Mouse (Mus musculus) heart, embryonic 12.5 days (tissue): ENCODE measurements at regions not wholly inside any gene's neighbourhood (a gene's known extent, or its start where the extent isn't known, plus 50 kb on each side); places are given as distances from the start of the nearest gene placed in this dataset.
"Not testable (repeated sequence)": the region's sequence is repeated elsewhere in the genome, so short reads cannot be mapped to it uniquely, and the experiment has no call there.

ENCODE experiments used
- ATAC-seq: fragments of 200-750 bp; cut with Nextera tagmentation; 2 replicates; pipeline ENCODE4 v1.8.0; 2017; ENCODE audit warnings: moderate TSS enrichment, moderate library complexity; ENCODE audit not compliant: insufficient number of reproducible peaks, low FRiP score
- H3K27ac ChIP-seq: fragments of 300-500 bp; sonication (generic); 2 replicates; pipeline ENCODE4 v1.5.1; 2016; ENCODE audit warnings: mild to moderate bottlenecking, moderate library complexity; ENCODE audit not compliant: poor library complexity, severe bottlenecking
- H3K27me3 ChIP-seq: fragments of 300-500 bp; sonication (generic); replicated peaks from 2 replicates; pipeline ENCODE4 v1.6.1; 2016; ENCODE audit warnings: mild to moderate bottlenecking, moderate library complexity
- H3K36me3 ChIP-seq: fragments of 300-500 bp; sonication (generic); 2 replicates; pipeline ENCODE4 v1.6.1; 2016; ENCODE audit warnings: mild to moderate bottlenecking, moderate library complexity
- H3K4me1 ChIP-seq: fragments of 300-500 bp; sonication (generic); replicated peaks from 2 replicates; pipeline ENCODE4 v1.6.1; 2016; ENCODE audit warnings: mild to moderate bottlenecking
- H3K4me2 ChIP-seq: fragments of 300-500 bp; sonication (generic); 2 replicates; pipeline ENCODE4 v1.6.1; 2016; ENCODE audit warnings: mild to moderate bottlenecking, moderate library complexity
- H3K4me3 ChIP-seq: fragments of 300-500 bp; sonication (generic); 2 replicates; pipeline ENCODE4 v1.5.1; 2016; ENCODE audit warnings: mild to moderate bottlenecking
- H3K9ac ChIP-seq: fragments of 300-500 bp; sonication (generic); 2 replicates; pipeline ENCODE4 v1.6.1; 2016; ENCODE audit warnings: mild to moderate bottlenecking, moderate library complexity
- H3K9me3 ChIP-seq: fragments of 300-500 bp; sonication (generic); replicated peaks from 2 replicates; pipeline ENCODE4 v1.6.1; 2016; ENCODE audit warnings: mild to moderate bottlenecking, moderate library complexity
- WGBS: fragments of 180-500 bp; shearing (Covaris S2); methylation state at CpG from one replicate; pipeline ENCODE4 v1.1.7; 2016; 5-methylcytosine and 5-hydroxymethylcytosine counted together

DNA sequence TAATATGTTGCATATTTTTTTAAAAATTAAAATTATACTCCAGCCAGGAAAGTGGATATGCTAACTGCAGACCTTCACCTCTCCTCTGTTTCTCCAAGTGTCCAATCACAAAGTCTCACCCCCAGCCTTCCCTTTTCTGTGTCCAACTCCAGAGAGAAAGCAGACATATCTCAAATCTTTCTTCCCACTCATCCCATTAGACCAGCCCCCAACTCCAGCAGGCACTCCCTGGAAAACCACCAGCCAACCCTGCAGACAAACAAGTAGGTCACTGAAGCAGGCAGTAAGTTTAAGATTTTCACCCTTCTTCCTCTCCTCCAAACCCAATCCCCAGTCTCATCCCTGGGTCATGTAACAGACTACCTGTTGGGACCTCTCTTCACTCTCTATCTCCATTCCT is 94.2 kb upstream of the Ptgfr start:
- Histone ChIP-seq H3K27me3 (no peaks in the 10 kb centered on the region), H3K36me3 (no peaks in the 10 kb centered on the region), H3K4me2 (no peak overlapping the region), H3K27ac (no peak overlapping the region), H3K4me3 (no peak overlapping the region), H3K9ac (no peak overlapping the region), H3K9me3 (peaks cover 7% of the 10 kb centered on the region), H3K4me1 (no peaks in the 10 kb centered on the region)
- no peak for ATAC-seq

DNA sequence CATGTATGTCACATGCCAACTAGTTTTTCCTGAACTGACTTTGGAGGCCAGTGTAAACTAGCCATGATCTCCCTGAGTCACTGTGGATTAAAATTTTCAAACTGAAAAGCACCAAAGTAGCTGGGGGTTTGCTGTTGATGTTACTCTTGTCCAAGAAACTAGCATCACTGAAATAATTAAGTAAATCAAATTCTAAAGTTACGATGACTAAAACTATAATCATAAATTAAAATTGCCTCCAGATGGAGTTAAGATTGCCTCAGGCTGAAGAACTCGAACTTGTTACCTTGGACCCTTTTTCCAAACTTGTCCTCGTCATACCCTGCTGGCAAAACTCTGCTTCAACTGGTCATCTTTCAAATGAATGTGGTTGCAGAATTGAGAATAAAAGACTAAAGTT is 93.7 kb upstream of the Ptgfr start:
- no peak for ATAC-seq
- WGBS, result 82% methylated on average over 3 of the region's 3 CpGs
- Histone ChIP-seq H3K4me2 (no peak overlapping the region), H3K9ac (no peak overlapping the region), H3K27ac (no peak overlapping the region), H3K4me1 (no peaks in the 10 kb centered on the region), H3K4me3 (no peak overlapping the region), H3K27me3 (no peaks in the 10 kb centered on the region), H3K9me3 (peaks cover 8% of the 10 kb centered on the region), H3K36me3 (no peaks in the 10 kb centered on the region)

- H3K36me3 ChIP-seq, result no peaks in the 10 kb centered on the region
- H3K27ac ChIP-seq, result peak overlapping the region; percentile 39; the same call in 1 of the 2 replicates
- no peak overlapping the region for H3K4me3 ChIP-seq
- H3K4me1 ChIP-seq, result 0 out of 2 replicates have a peak, but pooled peaks cover 6% of the 10 kb centered on the region
- H3K27me3 ChIP-seq, result 0 out of 2 replicates have a peak, but pooled peaks cover 3% of the 10 kb centered on the region
- no peak overlapping the region for H3K4me2 ChIP-seq
- 65% methylated on average over 13 of the region's 13 CpGs for WGBS
- H3K9ac ChIP-seq, result no peak overlapping the region
- peak; percentile 82 for ATAC-seq
- H3K9me3 ChIP-seq, result no peaks in the 10 kb centered on the region
Measured at GRCm38 (mm10) chr3:151914010-151914513, 76.6 kb upstream of the Ptgfr start.

- WGBS, result 79% methylated on average over 11 of the region's 11 CpGs
- H3K4me1 ChIP-seq, H3K4me3 ChIP-seq, H3K9ac ChIP-seq, H3K9me3 ChIP-seq, ATAC-seq, H3K4me2 ChIP-seq, H3K27me3 ChIP-seq, H3K36me3 ChIP-seq, H3K27ac ChIP-seq: not testable (repeated sequence)
Measured at GRCm38 (mm10) chr3:151912292-151912691, 74.9 kb upstream of the Ptgfr start.

DNA sequence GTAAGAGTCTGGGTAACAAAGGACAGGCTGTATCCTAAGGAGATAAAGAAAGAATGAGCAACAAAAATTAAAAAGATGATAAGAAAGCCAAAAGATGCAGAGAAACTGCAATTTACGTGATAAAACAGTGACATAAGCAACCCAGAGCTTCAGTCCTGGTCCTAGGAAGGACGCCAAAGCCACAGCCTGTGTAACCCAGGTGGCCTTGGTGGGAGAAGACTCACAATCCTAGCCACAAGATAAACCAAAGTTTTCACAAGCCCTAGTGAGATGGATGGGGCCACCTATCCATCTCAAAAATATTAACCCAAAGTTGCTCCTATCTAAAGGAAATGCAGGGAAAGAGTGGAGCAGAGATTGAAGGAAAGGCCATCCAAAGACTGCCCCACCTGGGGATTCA is 73.4 kb upstream of the Ptgfr start:
- Histone ChIP-seq H3K4me3 (no peak overlapping the region), H3K36me3 (no peaks in the 10 kb centered on the region), H3K9me3 (no peaks in the 10 kb centered on the region), H3K9ac (no peak overlapping the region), H3K4me1 (0 out of 2 replicates have a peak, but pooled peaks cover 6% of the 10 kb centered on the region), H3K27ac (no peak overlapping the region), H3K27me3 (0 out of 2 replicates have a peak, but pooled peaks cover 3% of the 10 kb centered on the region), H3K4me2 (no peak overlapping the region)
- 69% methylated on average over 2 of the region's 2 CpGs for WGBS
- ATAC-seq, result no peak

DNA sequence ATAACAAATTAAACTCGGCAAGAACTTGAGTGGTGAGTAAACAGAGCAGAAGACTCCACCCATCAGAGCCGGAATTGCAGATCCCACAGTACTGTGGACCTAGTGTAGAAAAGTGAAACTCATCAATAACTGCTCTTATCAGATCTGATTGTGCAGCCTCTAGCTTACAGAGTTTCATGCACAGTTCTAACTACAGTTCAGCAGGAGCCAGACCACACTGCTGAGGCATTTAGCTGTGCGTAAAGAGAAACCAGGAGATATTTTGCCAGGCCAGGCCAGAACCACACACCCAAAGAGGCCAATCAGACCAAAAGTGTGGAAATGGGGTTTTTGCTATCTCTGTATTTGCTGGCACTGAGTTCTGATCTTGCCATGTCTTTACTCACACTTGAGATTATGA is 71.9 kb upstream of the Ptgfr start:
- Histone ChIP-seq H3K4me2 (no peak overlapping the region), H3K27me3 (0 out of 2 replicates have a peak, but pooled peaks cover 3% of the 10 kb centered on the region), H3K27ac (no peak overlapping the region), H3K9me3 (no peaks in the 10 kb centered on the region), H3K4me1 (0 out of 2 replicates have a peak, but pooled peaks cover 6% of the 10 kb centered on the region), H3K4me3 (no peak overlapping the region), H3K9ac (no peak overlapping the region), H3K36me3 (no peaks in the 10 kb centered on the region)
- no peak for ATAC-seq
- 73% methylated on average over 3 of the region's 3 CpGs for WGBS

- H3K4me2 ChIP-seq, result no peak overlapping the region
- H3K27me3 ChIP-seq, result 0 out of 2 replicates have a peak, but pooled peaks cover 3% of the 10 kb centered on the region
- ATAC-seq, result no peak
Measured at GRCm38 (mm10) chr3:151908886-151909285, 71.5 kb upstream of the Ptgfr start.

DNA sequence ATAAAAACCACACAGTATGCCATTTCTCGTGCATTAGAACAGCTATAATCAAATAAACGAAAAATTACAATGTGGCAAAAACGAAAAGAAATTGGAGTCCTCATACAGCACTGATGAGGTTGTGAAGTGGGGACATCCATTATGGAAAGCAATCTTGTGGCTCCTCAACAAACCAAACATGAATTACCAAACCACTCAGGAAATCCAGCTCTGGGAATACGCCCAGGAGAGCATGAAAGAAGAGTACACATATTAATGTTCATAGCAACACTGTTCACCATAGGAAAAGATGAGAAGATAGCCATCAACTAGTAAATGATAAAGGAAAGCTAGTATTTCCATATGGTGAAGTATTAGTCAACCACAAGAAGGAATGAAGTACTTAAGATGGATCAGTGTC is 68.3 kb upstream of the Ptgfr start:
- Histone ChIP-seq H3K9me3 (no peaks in the 10 kb centered on the region), H3K27me3 (no peaks in the 10 kb centered on the region), H3K27ac (no peak overlapping the region), H3K36me3 (no peaks in the 10 kb centered on the region), H3K4me2 (no peak overlapping the region), H3K4me3 (no peak overlapping the region), H3K9ac (no peak overlapping the region), H3K4me1 (no peaks in the 10 kb centered on the region)
- ATAC-seq, result no peak
- WGBS, result 83% methylated on average over 4 of the region's 4 CpGs

More at GRCm38 (mm10) chr3:151908886-151909285, 71.5 kb upstream of the Ptgfr start:
- no peaks in the 10 kb centered on the region for H3K36me3 ChIP-seq
- 0 out of 2 replicates have a peak, but pooled peaks cover 6% of the 10 kb centered on the region for H3K4me1 ChIP-seq
- H3K27ac ChIP-seq, result no peak overlapping the region
- no peak overlapping the region for H3K9ac ChIP-seq
- H3K4me3 ChIP-seq, result no peak overlapping the region
- no peaks in the 10 kb centered on the region for H3K9me3 ChIP-seq

GRCm38 (mm10) chr3:151903169-151903568 is 65.7 kb upstream of the Ptgfr start:
- H3K9me3 ChIP-seq, result no peaks in the 10 kb centered on the region
- H3K4me3 ChIP-seq, result no peak overlapping the region
- no peak for ATAC-seq
- no peak overlapping the region for H3K4me2 ChIP-seq
- H3K27me3 ChIP-seq, result no peaks in the 10 kb centered on the region
- WGBS, result 64% methylated on average over 2 of the region's 2 CpGs
- no peaks in the 10 kb centered on the region for H3K4me1 ChIP-seq
- no peak overlapping the region for H3K27ac ChIP-seq
- no peaks in the 10 kb centered on the region for H3K36me3 ChIP-seq
- no peak overlapping the region for H3K9ac ChIP-seq

DNA sequence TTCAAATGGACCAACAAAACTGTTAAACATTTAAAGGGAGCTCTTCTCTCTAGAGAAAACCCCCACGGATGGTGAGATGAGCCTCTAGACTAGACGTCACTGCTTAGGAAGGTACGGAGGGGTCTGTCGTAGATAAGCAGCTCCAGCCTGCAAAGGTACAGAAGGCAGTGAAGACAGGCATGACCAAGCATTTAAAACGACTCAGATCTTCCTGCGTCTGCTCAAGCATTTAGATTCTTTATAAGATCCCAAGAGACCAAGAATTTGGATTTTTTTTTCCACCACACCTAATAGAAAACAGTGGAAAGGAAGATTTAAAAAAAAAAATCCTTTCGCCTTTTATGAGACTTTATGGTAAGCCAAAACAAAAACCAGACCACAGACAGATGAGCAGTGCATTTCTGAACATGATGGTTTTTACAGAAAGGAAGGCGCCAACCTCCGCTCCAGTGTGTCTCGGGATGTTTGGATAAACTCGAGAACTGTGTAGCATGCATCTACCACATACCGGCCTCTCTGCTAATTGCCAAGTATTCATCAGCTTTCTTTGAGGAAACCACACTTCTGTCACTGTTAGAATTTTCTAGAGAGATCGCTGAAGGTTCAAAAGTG is 64.9 kb upstream of the Ptgfr start:
- Histone ChIP-seq H3K27ac (no peak overlapping the region), H3K36me3 (no peaks in the 10 kb centered on the region), H3K27me3 (no peaks in the 10 kb centered on the region), H3K9me3 (no peaks in the 10 kb centered on the region), H3K4me3 (no peak overlapping the region), H3K4me2 (no peak overlapping the region), H3K9ac (no peak overlapping the region), H3K4me1 (no peaks in the 10 kb centered on the region)
- 63% methylated on average over 13 of the region's 13 CpGs for WGBS
- no peak for ATAC-seq

DNA sequence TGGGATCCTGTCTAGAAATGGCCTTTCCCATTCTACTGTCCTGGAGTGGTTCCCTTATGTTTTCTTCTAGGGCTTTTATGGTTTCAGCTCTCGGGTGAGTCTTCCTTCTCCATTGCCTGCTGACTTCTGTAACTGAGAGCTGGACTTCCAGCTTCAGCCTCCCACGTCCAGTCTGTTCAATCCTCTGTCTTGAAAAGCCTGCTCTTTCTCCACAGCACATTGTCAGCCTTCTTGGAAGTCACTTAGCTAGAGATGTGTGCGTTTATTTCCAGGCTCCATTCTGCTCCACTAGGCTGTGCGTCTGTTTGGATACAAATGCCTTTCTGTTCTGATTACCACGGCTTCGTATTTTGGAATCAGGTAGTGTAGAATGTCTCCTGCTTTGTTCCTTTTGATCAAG is 62.2 kb upstream of the Ptgfr start:
- H3K4me2 ChIP-seq, result no peak overlapping the region
- no peak for ATAC-seq
- WGBS, result 64% methylated on average over 6 of the region's 6 CpGs
- H3K9me3 ChIP-seq, result no peaks in the 10 kb centered on the region
- no peaks in the 10 kb centered on the region for H3K36me3 ChIP-seq
- H3K4me3 ChIP-seq, result no peak overlapping the region
- H3K27ac ChIP-seq, result no peak overlapping the region
- no peaks in the 10 kb centered on the region for H3K27me3 ChIP-seq
- no peak overlapping the region for H3K9ac ChIP-seq
- H3K4me1 ChIP-seq, result peaks cover 5% of the 10 kb centered on the region; the same call in 1 of the 2 replicates

DNA sequence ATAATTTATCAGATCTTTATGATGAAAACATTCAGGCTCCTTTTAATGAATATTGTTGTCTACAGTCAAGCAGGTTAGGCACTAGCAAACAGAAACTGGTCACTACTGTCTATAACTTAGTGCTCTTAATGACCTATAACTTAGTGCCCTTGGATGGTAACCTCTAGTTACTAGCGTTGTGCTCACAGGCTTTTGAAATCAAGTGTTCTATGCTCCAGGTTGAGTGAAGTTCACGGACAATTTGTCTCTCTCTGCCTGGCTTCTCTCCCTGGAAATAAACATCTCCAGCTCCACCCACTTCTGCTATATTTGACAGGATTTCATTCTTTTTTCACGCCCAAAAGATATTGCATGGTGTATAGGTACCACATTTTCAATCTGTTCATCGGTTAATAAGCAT is 61.7 kb upstream of the Ptgfr start:
- H3K36me3 ChIP-seq, result no peaks in the 10 kb centered on the region
- H3K4me2 ChIP-seq, result no peak overlapping the region
- H3K4me3 ChIP-seq, result no peak overlapping the region
- no peak overlapping the region for H3K9ac ChIP-seq
- H3K27me3 ChIP-seq, result no peaks in the 10 kb centered on the region
- no peak overlapping the region for H3K27ac ChIP-seq
- H3K4me1 ChIP-seq, result peaks cover 5% of the 10 kb centered on the region; the same call in 1 of the 2 replicates
- H3K9me3 ChIP-seq, result no peaks in the 10 kb centered on the region
- no peak for ATAC-seq
- 78% methylated on average over 4 of the region's 4 CpGs for WGBS
